Mouse (Mus musculus): ENCODE measurements at regions not wholly inside any gene's neighbourhood (a gene's known extent, or its start where the extent isn't known, plus 50 kb on each side); places are given as distances from the start of the nearest gene placed in this dataset.

DNA sequence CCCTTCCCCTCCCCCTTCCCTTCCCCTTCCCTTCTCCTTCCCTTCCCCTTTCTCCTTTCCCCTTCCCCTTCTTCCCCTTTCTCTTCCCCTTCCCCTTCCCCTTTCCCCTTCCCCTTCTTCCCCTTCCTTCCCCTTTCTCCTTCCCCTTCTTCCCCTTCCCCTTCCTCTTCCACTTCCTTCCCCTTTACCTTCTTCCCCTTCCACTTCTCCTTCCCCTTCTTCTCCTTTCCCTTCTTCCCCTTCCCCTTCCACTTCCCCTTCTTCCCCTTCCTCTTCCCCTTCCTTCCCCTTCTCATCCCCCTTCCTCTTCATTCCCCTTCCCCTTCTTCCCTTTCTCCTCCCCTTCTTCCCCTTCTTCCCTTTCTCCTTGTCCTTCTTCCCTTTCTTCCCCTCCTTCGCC is 77.0 kb upstream of the Fst start:
- H3K4me2 ChIP-seq (ENCODE audit: low read depth, low read length) = no peak overlapping the region
- no peak overlapping the region for H3K9ac ChIP-seq (replicated peaks)
- no peaks in the 10 kb centered on the region for H3K36me3 ChIP-seq (replicated peaks; ENCODE audit: insufficient read depth, low read length)
- DNase-seq = no peak
- no peaks in the 10 kb centered on the region for H3K9me3 ChIP-seq (ENCODE audit: low read length)
- no peaks in the 10 kb centered on the region for H3K27me3 ChIP-seq (ENCODE audit: insufficient read depth, low read length)
- no peak overlapping the region for H3K4me3 ChIP-seq (ENCODE audit: low read depth, low read length)
- ATAC-seq = no peak
- TF ChIP-seq CTCF (IDR thresholded peaks at IDR 0.05; ENCODE audit: low read depth) (no peak), EP300 (IDR thresholded peaks at IDR 0.05; ENCODE audit: low read depth) (no peak)
- no peaks in the 10 kb centered on the region for H3K4me1 ChIP-seq (ENCODE audit: insufficient read depth)
- WGBS (ENCODE audit: insufficient replicate concordance) = 59% methylated on average over 1 of the region's 1 CpGs
- no peak overlapping the region for H3K27ac ChIP-seq (ENCODE audit: low read depth)

DNA sequence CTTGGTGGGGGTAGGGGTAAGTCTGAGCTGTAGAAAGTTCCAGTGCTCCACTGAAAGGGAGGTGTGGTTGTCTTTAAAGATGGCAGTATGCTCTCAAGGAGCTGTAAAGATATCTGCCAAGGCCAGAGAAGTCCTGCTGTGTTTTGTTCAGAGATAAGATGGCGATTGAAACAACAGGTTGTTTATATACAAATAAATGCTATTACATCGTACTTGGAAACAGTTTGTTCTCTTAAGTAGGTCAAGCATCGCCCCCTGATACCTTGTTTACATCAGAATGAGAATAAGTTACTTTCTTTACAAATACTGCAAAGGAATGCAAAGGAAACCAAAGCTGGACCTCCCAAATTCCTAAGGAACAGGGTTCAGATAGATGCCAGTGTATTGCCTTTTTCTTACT is 113.0 kb upstream of the Fst start:
- TF ChIP-seq CTCF (IDR thresholded peaks at IDR 0.05; ENCODE audit: low read depth) = no peak
- no peak for TF ChIP-seq EP300 (IDR thresholded peaks at IDR 0.05; ENCODE audit: low read depth)
- Histone ChIP-seq H3K4me2 (ENCODE audit: low read depth, low read length) (no peak overlapping the region), H3K27me3 (ENCODE audit: insufficient read depth, low read length) (no peaks in the 10 kb centered on the region), H3K4me3 (ENCODE audit: low read depth, low read length) (no peak overlapping the region), H3K27ac (ENCODE audit: low read depth) (no peak overlapping the region), H3K9ac (replicated peaks) (no peak overlapping the region), H3K9me3 (ENCODE audit: low read length) (no peaks in the 10 kb centered on the region), H3K36me3 (replicated peaks; ENCODE audit: insufficient read depth, low read length) (no peaks in the 10 kb centered on the region), H3K4me1 (ENCODE audit: insufficient read depth) (no peaks in the 10 kb centered on the region)
- 58% methylated on average over 3 of the region's 3 CpGs for WGBS (ENCODE audit: insufficient replicate concordance)
- ATAC-seq = no peak
- no peak for DNase-seq

DNA sequence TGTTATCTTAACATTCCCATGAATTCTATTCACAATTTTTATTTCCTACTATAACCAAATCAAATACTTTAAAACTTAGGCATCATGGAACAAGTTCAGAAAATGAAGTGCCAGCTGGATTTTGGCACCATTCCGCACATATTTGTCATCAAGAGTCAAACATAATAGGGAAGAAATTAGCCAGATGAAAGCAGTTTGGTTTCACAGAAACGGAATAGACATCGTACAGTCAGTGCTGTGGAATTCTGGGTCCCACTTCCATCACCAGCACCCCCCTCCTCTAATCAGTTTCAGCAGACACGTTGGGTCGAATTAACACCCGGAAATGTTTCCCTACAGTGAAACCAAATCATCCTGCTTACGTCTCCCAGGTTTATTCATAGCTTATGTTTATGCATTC is 125.8 kb upstream of the Fst start:
- H3K4me2 ChIP-seq (ENCODE audit: low read depth, low read length) = no peak overlapping the region
- H3K4me1 ChIP-seq (ENCODE audit: insufficient read depth) = no peaks in the 10 kb centered on the region
- ATAC-seq (no peak), DNase-seq (no peak)
- no peaks in the 10 kb centered on the region for H3K27me3 ChIP-seq (ENCODE audit: insufficient read depth, low read length)
- TF ChIP-seq CTCF (IDR thresholded peaks at IDR 0.05; ENCODE audit: low read depth) = no peak
- TF ChIP-seq EP300 (IDR thresholded peaks at IDR 0.05; ENCODE audit: low read depth) = no peak
- H3K9me3 ChIP-seq (ENCODE audit: low read length) = 0 out of 2 replicates have a peak, but pooled peaks cover 3% of the 10 kb centered on the region
- H3K36me3 ChIP-seq (replicated peaks; ENCODE audit: insufficient read depth, low read length) = no peaks in the 10 kb centered on the region
- 75% methylated on average over 7 of the region's 7 CpGs for WGBS (ENCODE audit: insufficient replicate concordance)
- no peak overlapping the region for H3K27ac ChIP-seq (ENCODE audit: low read depth)
- H3K9ac ChIP-seq (replicated peaks) = no peak overlapping the region
- H3K4me3 ChIP-seq (ENCODE audit: low read depth, low read length) = no peak overlapping the region

- no peak overlapping the region for H3K4me3 ChIP-seq (ENCODE audit: low read depth, low read length)
- no peak overlapping the region for H3K9ac ChIP-seq (replicated peaks)
- H3K27ac ChIP-seq (ENCODE audit: low read depth) = no peak overlapping the region
- TF ChIP-seq EP300 (IDR thresholded peaks at IDR 0.05; ENCODE audit: low read depth) = no peak
- TF ChIP-seq CTCF (IDR thresholded peaks at IDR 0.05; ENCODE audit: low read depth) = no peak
- ATAC-seq = no peak
- 0 out of 2 replicates have a peak, but pooled peaks cover 3% of the 10 kb centered on the region for H3K9me3 ChIP-seq (ENCODE audit: low read length)
- H3K4me2 ChIP-seq (ENCODE audit: low read depth, low read length) = no peak overlapping the region
- H3K36me3 ChIP-seq (replicated peaks; ENCODE audit: insufficient read depth, low read length) = no peaks in the 10 kb centered on the region
- no peak for DNase-seq
- H3K27me3 ChIP-seq (ENCODE audit: insufficient read depth, low read length) = no peaks in the 10 kb centered on the region
- H3K4me1 ChIP-seq (ENCODE audit: insufficient read depth) = no peaks in the 10 kb centered on the region
- WGBS (ENCODE audit: insufficient replicate concordance) = 79% methylated on average over 2 of the region's 2 CpGs
Measured at GRCm38 (mm10) chr13:114587621-114588020, 128.9 kb upstream of the Fst start.

DNA sequence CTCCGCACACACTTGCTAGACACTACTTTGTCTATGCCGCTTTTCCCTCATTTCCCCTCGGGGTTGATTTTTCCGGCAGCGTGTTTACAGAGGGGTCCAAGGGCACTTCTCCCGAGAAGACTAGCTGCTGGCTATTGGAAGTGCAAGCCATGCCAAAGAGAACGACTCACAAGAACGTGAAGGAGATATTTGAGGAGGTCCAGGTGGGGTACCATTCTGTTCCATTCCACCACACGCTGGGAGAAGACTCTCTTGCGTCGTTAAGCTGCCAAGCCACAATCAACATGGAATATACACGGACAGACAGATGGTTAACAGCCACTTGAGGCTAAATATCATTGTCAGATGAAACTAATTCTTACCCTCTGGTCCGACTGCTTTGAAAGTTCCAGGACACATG is 144.6 kb upstream of the Fst start:
- TF ChIP-seq EP300 (IDR thresholded peaks at IDR 0.05; ENCODE audit: low read depth) (no peak), CTCF (IDR thresholded peaks at IDR 0.05; ENCODE audit: low read depth) (no peak)
- 81% methylated on average over 13 of the region's 13 CpGs for WGBS (ENCODE audit: insufficient replicate concordance)
- ATAC-seq = no peak

GRCm38 (mm10) chr13:114604037-114604694 is 145.4 kb upstream of the Fst start:
- TF ChIP-seq CTCF (IDR thresholded peaks at IDR 0.05; ENCODE audit: low read depth) (no peak), EP300 (IDR thresholded peaks at IDR 0.05; ENCODE audit: low read depth) (no peak)
- H3K4me2 ChIP-seq (ENCODE audit: low read depth, low read length) = no peak overlapping the region
- no peaks in the 10 kb centered on the region for H3K9me3 ChIP-seq (ENCODE audit: low read length)
- ATAC-seq (no peak), DNase-seq (no peak)
- 72% methylated on average over 11 of the region's 11 CpGs for WGBS (ENCODE audit: insufficient replicate concordance)
- H3K27ac ChIP-seq (ENCODE audit: low read depth) = no peak overlapping the region
- H3K27me3 ChIP-seq (ENCODE audit: insufficient read depth, low read length) = no peaks in the 10 kb centered on the region
- H3K4me3 ChIP-seq (ENCODE audit: low read depth, low read length) = no peak overlapping the region
- no peaks in the 10 kb centered on the region for H3K36me3 ChIP-seq (replicated peaks; ENCODE audit: insufficient read depth, low read length)
- no peak overlapping the region for H3K9ac ChIP-seq (replicated peaks)
- no peaks in the 10 kb centered on the region for H3K4me1 ChIP-seq (ENCODE audit: insufficient read depth)

More for the DNA sequence above, 144.6 kb upstream of the Fst start:
- Histone ChIP-seq H3K4me1 (ENCODE audit: insufficient read depth) (no peaks in the 10 kb centered on the region), H3K9me3 (ENCODE audit: low read length) (no peaks in the 10 kb centered on the region), H3K36me3 (replicated peaks; ENCODE audit: insufficient read depth, low read length) (no peaks in the 10 kb centered on the region), H3K4me3 (ENCODE audit: low read depth, low read length) (no peak overlapping the region), H3K27ac (ENCODE audit: low read depth) (no peak overlapping the region), H3K9ac (replicated peaks) (no peak overlapping the region), H3K4me2 (ENCODE audit: low read depth, low read length) (no peak overlapping the region), H3K27me3 (ENCODE audit: insufficient read depth, low read length) (no peaks in the 10 kb centered on the region)
- no peak for DNase-seq
